Mouse (Mus musculus) retina, adult 2 months (tissue): Measurements from ENCODE around the gene Mrap2.
"Not testable (repeated sequence)": the region's sequence is repeated elsewhere in the genome, so short reads cannot be mapped to it uniquely, and the experiment has no call there.

Experiments
- DNase-seq: peaks from one replicate; pipeline ENCODE4 v3.0.0-alpha.2; 2012; ENCODE audit warnings: low read depth, low spot score

Gene Mrap2

GRCm38 (mm10) chr9:87144106-87144505 lies at the start of gene Mrap2:
Gene Mrap2 (plus strand): TSS chr9:87144306.
- no peak for DNase-seq

GRCm38 (mm10) chr9:87097989-87098388 lies 46.1 kb upstream of the Mrap2 start:
- no peak for DNase-seq

GRCm38 (mm10) chr9:87115019-87115418 lies 29.1 kb upstream of the Mrap2 start:
- no peak for DNase-seq

GRCm38 (mm10) chr9:87115456-87115931 lies 28.6 kb upstream of the Mrap2 start:
- no peak for DNase-seq

GRCm38 (mm10) chr9:87115978-87116377 lies 28.1 kb upstream of the Mrap2 start:
- DNase-seq, result no peak

- no peak for DNase-seq
Measured at GRCm38 (mm10) chr9:87118996-87119395, 25.1 kb upstream of the Mrap2 start.

- no peak for DNase-seq
Measured at GRCm38 (mm10) chr9:87121956-87122493, 22.1 kb upstream of the Mrap2 start.

GRCm38 (mm10) chr9:87127046-87127445 lies 17.1 kb upstream of the Mrap2 start:
- not testable (repeated sequence) for DNase-seq

GRCm38 (mm10) chr9:87135765-87136558 lies 8.1 kb upstream of the Mrap2 start:
- DNase-seq, result no peak

- DNase-seq, result no peak
Measured at GRCm38 (mm10) chr9:87143076-87143475, 1.0 kb upstream of the Mrap2 start.

- DNase-seq, result no peak
Measured at GRCm38 (mm10) chr9:87144532-87144931, 426 bp downstream of the Mrap2 start.

GRCm38 (mm10) chr9:87145180-87145579 lies 1.1 kb downstream of the Mrap2 start:
- DNase-seq, result no peak

GRCm38 (mm10) chr9:87145671-87146070 lies 1.6 kb downstream of the Mrap2 start:
- no peak for DNase-seq

- no peak for DNase-seq
Measured at GRCm38 (mm10) chr9:87146400-87146799, 2.3 kb downstream of the Mrap2 start.

GRCm38 (mm10) chr9:87147927-87148326 lies 3.8 kb downstream of the Mrap2 start:
- DNase-seq, result no peak

GRCm38 (mm10) chr9:87152641-87153325 lies 8.7 kb downstream of the Mrap2 start:
- no peak for DNase-seq

GRCm38 (mm10) chr9:87162559-87162958 lies 18.5 kb downstream of the Mrap2 start:
- no peak for DNase-seq

GRCm38 (mm10) chr9:87167001-87167830 lies 23.1 kb downstream of the Mrap2 start:
- DNase-seq, result no peak

GRCm38 (mm10) chr9:87168051-87168450 lies 23.9 kb downstream of the Mrap2 start:
- DNase-seq, result no peak

GRCm38 (mm10) chr9:87169144-87169543 lies 25.0 kb downstream of the Mrap2 start:
- no peak for DNase-seq

GRCm38 (mm10) chr9:87170891-87171290 lies 26.8 kb downstream of the Mrap2 start:
- no peak for DNase-seq

- DNase-seq, result no peak
Measured at GRCm38 (mm10) chr9:87171517-87171916, 27.4 kb downstream of the Mrap2 start.
